Mouse (Mus musculus): ENCODE measurements at regions not wholly inside any gene's neighbourhood (a gene's known extent, or its start where the extent isn't known, plus 50 kb on each side); places are given as distances from the start of the nearest gene placed in this dataset.

DNA sequence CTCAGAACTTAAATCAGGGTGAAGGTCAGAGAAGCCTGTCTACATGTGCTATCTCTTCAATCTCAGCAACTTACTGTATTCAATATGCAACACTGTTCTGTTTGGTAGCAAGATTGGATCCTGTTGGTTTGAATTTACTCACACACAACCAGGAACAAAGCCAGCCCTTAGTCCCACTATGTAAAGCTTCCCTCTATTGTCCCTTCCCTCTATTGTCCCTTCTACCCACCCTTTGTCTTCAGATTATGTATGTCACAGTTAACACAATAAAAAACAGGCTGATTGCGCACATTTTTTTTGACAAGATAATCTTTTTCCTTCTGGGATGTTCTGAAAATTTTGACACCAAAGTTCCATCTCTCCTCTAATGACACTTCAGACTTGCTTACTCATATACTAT lies 280.4 kb downstream of the Lrriq3 start:
- 58% methylated on average over 1 of the region's 1 CpGs for WGBS
- no peaks in the 10 kb centered on the region for H3K4me1 ChIP-seq (replicated peaks)
- H3K4me3 ChIP-seq = no peak overlapping the region
- no peak overlapping the region for H3K4me2 ChIP-seq
- H3K9ac ChIP-seq = no peak overlapping the region
- no peak for ATAC-seq (ENCODE audit: low read depth)
- no peaks in the 10 kb centered on the region for H3K36me3 ChIP-seq
- H3K9me3 ChIP-seq = no peaks in the 10 kb centered on the region
- H3K27ac ChIP-seq (replicated peaks) = no peak overlapping the region
- H3K27me3 ChIP-seq = no peaks in the 10 kb centered on the region

GRCm38 (mm10) chr3:155381910-155382309 lies 288.7 kb downstream of the Lrriq3 start:
- Histone ChIP-seq H3K4me2 (no peak overlapping the region), H3K4me1 (replicated peaks) (no peaks in the 10 kb centered on the region), H3K36me3 (no peaks in the 10 kb centered on the region), H3K27me3 (no peaks in the 10 kb centered on the region), H3K9ac (no peak overlapping the region), H3K27ac (replicated peaks) (no peak overlapping the region), H3K9me3 (no peaks in the 10 kb centered on the region), H3K4me3 (no peak overlapping the region)
- no peak for ATAC-seq (ENCODE audit: low read depth)
- 80% methylated on average over 4 of the region's 4 CpGs for WGBS

GRCm38 (mm10) chr3:155382817-155383216 lies 289.6 kb downstream of the Lrriq3 start:
- H3K4me2 ChIP-seq = no peak overlapping the region
- no peak for ATAC-seq (ENCODE audit: low read depth)
- H3K36me3 ChIP-seq = no peaks in the 10 kb centered on the region
- no peaks in the 10 kb centered on the region for H3K9me3 ChIP-seq
- WGBS = 83% methylated on average over 2 of the region's 2 CpGs
- no peak overlapping the region for H3K4me3 ChIP-seq
- H3K27ac ChIP-seq (replicated peaks) = no peak overlapping the region
- H3K27me3 ChIP-seq = no peaks in the 10 kb centered on the region
- no peak overlapping the region for H3K9ac ChIP-seq
- H3K4me1 ChIP-seq (replicated peaks) = no peaks in the 10 kb centered on the region

GRCm38 (mm10) chr3:155390666-155391065 lies 297.4 kb downstream of the Lrriq3 start:
- no peaks in the 10 kb centered on the region for H3K36me3 ChIP-seq
- no peak overlapping the region for H3K4me2 ChIP-seq
- no peaks in the 10 kb centered on the region for H3K27me3 ChIP-seq
- no peak overlapping the region for H3K27ac ChIP-seq (replicated peaks)
- ATAC-seq (ENCODE audit: low read depth) = no peak
- H3K4me3 ChIP-seq = no peak overlapping the region
- H3K9me3 ChIP-seq = no peaks in the 10 kb centered on the region
- H3K4me1 ChIP-seq (replicated peaks) = no peaks in the 10 kb centered on the region
- H3K9ac ChIP-seq = no peak overlapping the region
- 85% methylated on average over 5 of the region's 5 CpGs for WGBS

DNA sequence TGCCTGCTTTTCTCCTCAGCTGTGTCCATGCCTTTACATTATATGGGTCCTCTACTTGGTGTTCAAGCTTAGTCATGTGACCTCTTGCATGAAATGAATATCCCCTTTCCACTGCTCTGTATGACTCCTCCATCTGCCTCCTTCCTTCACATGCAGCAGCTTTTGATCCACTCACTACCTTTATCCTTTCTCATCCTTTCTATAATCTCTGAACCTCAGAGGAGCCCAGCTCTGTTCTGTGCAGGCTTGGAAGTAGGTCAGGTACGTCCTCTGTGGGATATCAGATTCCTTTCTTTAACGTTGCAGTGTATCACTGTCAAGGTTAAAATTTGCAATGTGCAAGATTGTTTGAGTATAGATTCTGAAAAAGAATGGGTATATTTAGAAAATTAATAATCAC lies 302.9 kb downstream of the Lrriq3 start:
- Histone ChIP-seq H3K4me1 (replicated peaks) (no peaks in the 10 kb centered on the region), H3K4me2 (no peak overlapping the region), H3K36me3 (no peaks in the 10 kb centered on the region), H3K9ac (no peak overlapping the region), H3K4me3 (no peak overlapping the region), H3K27me3 (no peaks in the 10 kb centered on the region), H3K27ac (replicated peaks) (no peak overlapping the region), H3K9me3 (no peaks in the 10 kb centered on the region)
- ATAC-seq (ENCODE audit: low read depth) = no peak
- 88% methylated on average over 2 of the region's 2 CpGs for WGBS

GRCm38 (mm10) chr3:155401763-155402162 lies 308.5 kb downstream of the Lrriq3 start:
- ATAC-seq (ENCODE audit: low read depth) = no peak
- WGBS = 72% methylated on average over 1 of the region's 1 CpGs
- H3K9ac ChIP-seq = no peak overlapping the region
- no peaks in the 10 kb centered on the region for H3K4me1 ChIP-seq (replicated peaks)
- no peaks in the 10 kb centered on the region for H3K36me3 ChIP-seq
- no peak overlapping the region for H3K4me3 ChIP-seq
- H3K9me3 ChIP-seq = no peaks in the 10 kb centered on the region
- H3K4me2 ChIP-seq = no peak overlapping the region
- H3K27me3 ChIP-seq = no peaks in the 10 kb centered on the region
- H3K27ac ChIP-seq (replicated peaks) = no peak overlapping the region

DNA sequence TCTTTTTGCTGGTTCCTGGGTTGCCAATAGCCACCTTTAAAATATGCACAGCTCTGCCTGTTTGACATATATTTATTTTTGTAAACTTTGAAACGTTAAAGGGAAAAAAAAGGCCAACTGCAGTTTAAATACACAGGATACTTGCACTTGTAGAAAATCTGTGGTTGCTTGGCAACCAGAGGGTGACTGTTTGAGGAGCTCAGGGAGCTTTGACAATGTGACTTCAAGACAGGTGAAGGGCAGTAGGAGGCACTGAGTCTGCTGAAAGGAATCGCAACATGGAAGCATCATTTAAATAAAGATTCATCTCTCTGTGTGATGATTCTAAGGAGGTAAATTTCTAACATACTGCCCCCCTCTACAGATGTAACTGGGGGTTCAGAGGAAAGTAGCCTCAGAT lies 315.7 kb downstream of the Lrriq3 start:
- no peak overlapping the region for H3K4me3 ChIP-seq
- ATAC-seq (ENCODE audit: low read depth) = no peak
- no peak overlapping the region for H3K27ac ChIP-seq (replicated peaks)
- H3K9ac ChIP-seq = no peak overlapping the region
- no peak overlapping the region for H3K4me2 ChIP-seq
- WGBS = 42% methylated on average over 2 of the region's 2 CpGs
- H3K9me3 ChIP-seq = no peaks in the 10 kb centered on the region
- H3K27me3 ChIP-seq = no peaks in the 10 kb centered on the region
- no peaks in the 10 kb centered on the region for H3K36me3 ChIP-seq
- H3K4me1 ChIP-seq (replicated peaks) = no peaks in the 10 kb centered on the region

GRCm38 (mm10) chr3:155409371-155409770 lies 316.1 kb downstream of the Lrriq3 start:
- H3K4me2 ChIP-seq = no peak overlapping the region
- H3K27ac ChIP-seq (replicated peaks) = no peak overlapping the region
- H3K36me3 ChIP-seq = no peaks in the 10 kb centered on the region
- H3K4me1 ChIP-seq (replicated peaks) = no peaks in the 10 kb centered on the region
- WGBS = 75% methylated on average over 2 of the region's 2 CpGs
- no peak for ATAC-seq (ENCODE audit: low read depth)
- H3K4me3 ChIP-seq = no peak overlapping the region
- H3K27me3 ChIP-seq = no peaks in the 10 kb centered on the region
- H3K9me3 ChIP-seq = no peaks in the 10 kb centered on the region
- H3K9ac ChIP-seq = no peak overlapping the region

GRCm38 (mm10) chr3:155409867-155410266 lies 316.6 kb downstream of the Lrriq3 start:
- no peak overlapping the region for H3K4me2 ChIP-seq
- no peak overlapping the region for H3K4me3 ChIP-seq
- no peaks in the 10 kb centered on the region for H3K4me1 ChIP-seq (replicated peaks)
- no peak overlapping the region for H3K27ac ChIP-seq (replicated peaks)
- H3K36me3 ChIP-seq = no peaks in the 10 kb centered on the region
- WGBS = 79% methylated on average over 2 of the region's 2 CpGs
- no peaks in the 10 kb centered on the region for H3K27me3 ChIP-seq
- ATAC-seq (ENCODE audit: low read depth) = no peak
- H3K9me3 ChIP-seq = no peaks in the 10 kb centered on the region
- no peak overlapping the region for H3K9ac ChIP-seq

DNA sequence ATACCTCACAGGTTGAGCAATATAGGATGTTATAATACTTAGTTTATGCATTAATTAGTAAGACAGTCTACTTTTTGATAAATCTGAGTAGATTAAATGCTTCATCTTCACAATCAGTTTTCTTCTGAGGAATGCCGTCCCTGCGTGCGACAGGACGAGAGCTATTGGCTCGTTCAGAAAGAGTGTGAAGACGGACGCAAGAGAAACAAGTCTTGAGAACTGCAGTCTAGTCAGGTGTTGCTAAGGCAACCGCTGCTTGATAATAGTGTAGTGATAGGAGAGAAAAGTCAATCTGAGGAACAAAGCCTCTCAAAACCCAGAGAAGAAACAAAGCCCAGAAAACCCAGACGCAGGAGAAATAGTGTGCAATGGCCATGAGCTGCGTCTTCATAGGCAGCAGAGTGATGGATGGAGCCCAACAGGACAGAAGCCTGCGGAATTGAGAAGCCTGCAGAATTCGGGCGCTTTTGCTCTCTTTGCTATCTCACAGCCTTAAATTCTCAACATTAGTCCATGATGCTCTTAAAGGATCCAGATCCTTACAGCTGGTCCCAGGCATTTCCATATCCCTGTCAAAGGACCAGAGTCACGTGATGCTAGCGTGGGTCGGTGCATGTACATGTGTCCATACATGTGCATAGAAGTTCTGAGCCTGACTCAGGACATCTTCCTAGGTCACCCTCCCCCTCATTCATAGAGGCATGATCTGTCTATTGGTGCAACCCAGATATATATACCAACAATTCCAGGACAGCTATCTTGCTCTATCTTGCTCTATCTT lies 366.7 kb downstream of the Lrriq3 start:
- no peak overlapping the region for H3K4me3 ChIP-seq
- H3K27ac ChIP-seq (replicated peaks) = no peak overlapping the region
- no peak overlapping the region for H3K9ac ChIP-seq
- ATAC-seq (ENCODE audit: low read depth) = no peak
- WGBS = 70% methylated on average over 16 of the region's 16 CpGs
- no peaks in the 10 kb centered on the region for H3K4me1 ChIP-seq (replicated peaks)
- H3K36me3 ChIP-seq = no peaks in the 10 kb centered on the region
- H3K9me3 ChIP-seq = no peaks in the 10 kb centered on the region
- H3K4me2 ChIP-seq = no peak overlapping the region
- no peaks in the 10 kb centered on the region for H3K27me3 ChIP-seq

DNA sequence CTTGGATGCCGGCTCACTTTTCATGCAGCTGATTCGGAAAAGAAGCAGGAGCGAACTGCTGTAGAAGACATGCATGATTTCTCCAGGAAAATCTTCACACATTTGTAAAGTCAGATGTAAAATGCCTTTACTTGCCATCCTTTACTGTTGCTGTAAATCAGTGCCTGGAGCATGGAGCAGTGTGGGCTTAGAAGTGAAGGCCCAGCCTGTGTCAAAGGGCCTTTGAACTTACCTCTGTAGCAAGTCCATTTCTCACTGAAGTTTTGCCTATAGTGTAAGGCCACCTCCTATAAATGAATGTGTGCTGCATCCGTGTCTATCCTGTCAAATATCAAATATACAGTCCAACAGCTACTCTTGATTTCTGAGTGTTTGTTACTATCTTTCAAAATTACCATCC lies 368.9 kb downstream of the Lrriq3 start:
- Histone ChIP-seq H3K9ac (no peak overlapping the region), H3K4me1 (replicated peaks) (no peaks in the 10 kb centered on the region), H3K4me2 (no peak overlapping the region), H3K27me3 (no peaks in the 10 kb centered on the region), H3K9me3 (no peaks in the 10 kb centered on the region), H3K36me3 (no peaks in the 10 kb centered on the region), H3K4me3 (no peak overlapping the region), H3K27ac (replicated peaks) (no peak overlapping the region)
- ATAC-seq (ENCODE audit: low read depth) = no peak
- 83% methylated on average over 4 of the region's 4 CpGs for WGBS

DNA sequence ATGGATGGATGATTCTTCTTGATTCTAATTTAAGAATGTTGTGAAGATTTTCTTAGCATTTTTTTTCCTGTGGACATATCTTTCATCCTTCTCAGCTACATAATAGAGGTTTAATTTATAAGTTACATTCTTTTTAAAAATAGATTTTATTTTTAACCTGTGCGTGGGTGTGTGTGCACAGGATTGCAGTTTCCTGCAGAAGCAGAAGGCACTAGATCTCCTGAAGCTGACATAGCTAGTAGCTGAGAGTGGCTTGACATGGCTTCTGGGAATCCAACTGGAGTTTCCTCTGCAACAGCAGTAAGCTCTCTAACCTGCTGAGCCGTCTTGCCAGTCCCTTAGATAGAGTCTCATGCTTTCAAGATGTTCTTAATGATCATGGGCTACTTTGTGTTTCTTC lies 377.5 kb downstream of the Lrriq3 start:
- Histone ChIP-seq H3K4me3 (no peak overlapping the region), H3K9me3 (no peaks in the 10 kb centered on the region), H3K27ac (replicated peaks) (no peak overlapping the region), H3K36me3 (no peaks in the 10 kb centered on the region), H3K27me3 (no peaks in the 10 kb centered on the region), H3K4me2 (no peak overlapping the region), H3K4me1 (replicated peaks) (no peaks in the 10 kb centered on the region), H3K9ac (no peak overlapping the region)
- no peak for ATAC-seq (ENCODE audit: low read depth)
- 74% methylated on average over 2 of the region's 2 CpGs for WGBS

DNA sequence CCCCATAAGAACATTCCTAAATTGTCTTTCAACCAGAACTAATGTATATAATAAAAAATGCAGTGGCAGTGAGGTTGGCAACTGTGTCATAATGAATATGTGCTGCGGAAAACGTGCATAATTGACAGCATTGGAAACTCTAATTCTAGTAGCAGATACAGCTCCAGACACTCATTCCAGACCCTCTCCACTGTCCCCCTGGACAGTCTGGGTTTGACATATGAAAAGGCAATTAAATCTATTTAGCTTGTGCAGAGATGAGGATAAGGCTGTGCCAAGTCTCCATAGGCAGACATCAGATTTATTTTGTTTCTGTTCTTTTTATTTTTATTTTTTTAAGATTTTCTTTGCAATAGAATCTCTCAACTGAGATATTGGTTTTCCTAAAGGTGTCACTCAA lies 392.3 kb downstream of the Lrriq3 start:
- WGBS = 54% methylated on average over 2 of the region's 2 CpGs
- H3K9me3 ChIP-seq = no peaks in the 10 kb centered on the region
- H3K36me3 ChIP-seq = no peaks in the 10 kb centered on the region
- H3K27me3 ChIP-seq = no peaks in the 10 kb centered on the region
- peaks cover 14% of the 10 kb centered on the region for H3K4me1 ChIP-seq (replicated peaks)
- no peak overlapping the region for H3K9ac ChIP-seq
- no peak for ATAC-seq (ENCODE audit: low read depth)
- no peak overlapping the region for H3K4me3 ChIP-seq
- no peak overlapping the region for H3K27ac ChIP-seq (replicated peaks)
- H3K4me2 ChIP-seq = no peak overlapping the region
